Mouse (Mus musculus) thymus, postnatal 36 days (tissue): ENCODE data around the gene Ndufs7.

Experiments
- DNase-seq, 2 experiments: peaks; one replicate each; pipeline ENCODE4 v3.0.0; 2022; ENCODE audit warnings: mixed read lengths in 2 of 2

The Ndufs7 gene

DNA sequence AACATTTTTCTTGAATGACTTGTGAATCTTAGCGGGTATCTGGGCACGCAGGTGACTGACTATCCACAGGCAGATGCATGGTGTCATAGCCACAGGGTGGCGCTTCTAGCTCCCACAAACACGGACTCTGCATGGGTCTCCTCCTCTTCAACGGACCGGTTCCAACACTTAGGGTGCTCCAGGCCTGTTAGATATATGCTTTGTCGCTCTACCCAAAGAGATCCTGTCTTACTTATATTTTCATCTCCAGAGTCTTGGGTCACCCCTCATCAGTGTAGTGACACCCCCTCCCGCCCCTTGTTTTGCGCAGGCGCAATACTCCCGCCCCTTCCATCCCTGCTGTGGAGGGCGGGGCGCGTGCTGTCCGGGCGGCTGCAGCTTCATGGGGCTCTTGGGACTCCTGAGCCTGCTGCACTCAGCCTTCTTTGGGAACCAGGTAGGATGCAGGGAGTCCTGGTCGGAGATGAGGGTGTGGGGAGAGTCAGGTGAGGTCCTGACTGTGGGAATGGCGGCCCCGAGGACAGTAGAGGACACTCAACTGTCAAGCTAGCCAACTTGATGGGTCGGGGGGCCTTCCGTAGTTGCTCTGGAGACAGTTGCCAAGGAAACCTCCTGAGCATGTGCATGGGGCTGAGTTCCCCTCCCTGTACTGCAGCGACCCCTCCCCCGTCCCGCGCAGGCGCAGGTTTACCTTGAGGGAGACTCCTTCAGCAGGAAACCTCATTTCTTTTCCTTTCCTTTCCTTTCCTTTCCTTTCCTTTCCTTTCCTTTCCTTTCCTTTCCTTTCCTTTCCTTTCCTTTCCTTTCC is 46.9 kb downstream of the Ndufs7 start, which contains the start of gene Apc2:
Gene Apc2, plus strand, starts transcription at position 360 of the 808 bp plus-strand sequence.
- peak; percentile 62 to 67 for DNase-seq

DNA sequence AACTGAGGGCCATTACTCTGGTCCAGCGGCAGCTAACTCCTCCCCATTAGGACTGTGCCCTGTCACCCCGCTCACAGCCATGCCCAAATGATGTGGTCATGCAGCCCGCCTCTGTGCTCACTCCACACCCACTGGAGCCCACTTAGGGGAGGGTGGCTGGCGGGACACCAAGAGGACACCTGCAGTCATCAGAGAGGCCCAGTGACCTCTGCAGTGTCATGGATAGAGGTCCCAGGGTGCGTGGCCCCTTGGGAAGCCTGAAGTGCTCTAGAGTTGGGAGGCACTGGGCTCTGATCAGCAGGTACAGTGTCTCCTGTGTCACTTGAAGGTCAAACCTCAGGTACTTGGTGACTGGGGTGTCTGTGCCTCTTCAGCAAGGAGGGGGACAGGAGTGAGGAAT is 47.9 kb downstream of the Ndufs7 start:
- DNase-seq: no peak

DNA sequence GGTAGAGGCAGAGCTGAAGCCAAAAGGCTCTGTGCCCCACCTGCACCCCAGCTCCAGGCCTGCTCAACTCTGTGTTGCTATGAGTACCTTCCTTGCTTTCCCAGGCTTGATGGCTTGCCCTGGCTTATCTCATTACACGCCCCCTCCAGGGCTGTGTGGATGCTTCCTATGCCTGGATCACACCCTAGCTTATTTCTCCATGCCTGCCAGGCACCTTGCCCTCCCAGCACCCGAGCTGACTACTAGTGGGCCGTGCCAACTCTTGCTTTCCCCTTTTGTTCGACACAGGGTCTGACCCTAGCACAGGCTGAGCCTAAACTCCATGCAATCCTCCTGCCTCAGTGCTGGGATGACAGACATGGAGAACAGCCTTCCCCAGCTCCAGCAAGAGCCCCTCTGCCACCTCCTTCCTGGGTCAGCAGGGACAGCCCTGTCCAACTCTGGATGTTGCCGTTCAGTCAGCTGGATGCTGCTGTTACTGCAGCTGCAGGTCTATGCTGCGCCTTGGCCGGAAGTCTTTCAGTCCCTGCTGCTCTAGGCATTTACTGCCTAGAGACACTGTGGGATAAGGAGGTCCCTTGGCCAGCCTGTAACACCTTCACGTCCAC is 48.7 kb downstream of the Ndufs7 start:
- DNase-seq: no peak

DNA sequence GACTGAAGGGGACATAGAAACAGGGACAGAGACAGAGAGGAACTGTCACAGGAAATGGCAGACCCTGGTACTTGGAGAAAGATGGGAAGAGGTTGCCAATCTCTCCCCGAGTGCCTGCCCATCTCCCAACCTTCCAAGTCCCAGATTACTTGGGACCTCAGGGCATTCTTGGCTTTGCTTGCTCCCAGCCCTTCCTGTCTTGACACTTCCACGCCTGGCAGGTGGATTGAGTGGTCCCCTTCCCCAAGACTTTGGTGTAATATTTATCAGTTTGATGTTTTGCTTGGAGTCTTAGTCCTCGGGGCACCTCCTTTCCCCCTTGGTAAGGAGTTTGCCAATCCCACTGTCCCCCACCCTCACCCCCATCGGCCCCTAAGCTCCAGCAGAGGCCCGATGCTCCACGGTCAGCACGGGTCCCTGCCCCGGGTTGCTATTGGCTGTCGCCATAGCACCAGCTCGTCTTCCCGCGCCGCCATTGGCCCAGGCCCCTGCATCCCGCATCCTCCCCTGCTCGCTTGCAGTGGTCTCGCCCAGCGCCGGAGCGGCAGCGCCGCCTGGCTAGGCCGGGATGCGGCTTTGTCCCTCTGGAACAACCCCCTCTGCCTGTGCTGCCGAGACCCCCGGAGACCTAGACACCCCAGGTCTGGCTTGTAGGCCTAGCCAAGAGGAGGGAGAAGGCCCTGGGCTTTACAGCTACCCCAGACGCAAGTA is 49.8 kb downstream of the Ndufs7 start:
- DNase-seq: no peak

DNA sequence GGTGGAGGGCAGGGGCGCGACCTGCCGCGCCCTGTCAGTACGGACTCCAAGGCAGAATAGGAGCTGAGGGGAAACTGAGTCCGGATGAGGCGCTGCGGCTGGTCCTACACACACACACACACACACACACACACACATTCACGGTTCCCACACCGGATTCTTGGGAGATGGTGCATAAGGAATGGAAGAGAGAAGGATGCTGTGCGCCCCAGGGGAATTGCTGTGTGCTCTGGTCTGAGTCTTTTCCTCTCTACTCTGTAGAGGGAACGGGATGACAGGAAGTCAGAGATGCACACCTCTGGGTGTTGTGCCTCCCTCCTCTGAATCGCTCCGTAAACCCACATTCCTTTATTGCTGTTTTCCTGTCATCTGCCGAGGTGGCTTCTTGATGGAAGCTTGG is 50.4 kb downstream of the Ndufs7 start:
- DNase-seq: no peak

DNA sequence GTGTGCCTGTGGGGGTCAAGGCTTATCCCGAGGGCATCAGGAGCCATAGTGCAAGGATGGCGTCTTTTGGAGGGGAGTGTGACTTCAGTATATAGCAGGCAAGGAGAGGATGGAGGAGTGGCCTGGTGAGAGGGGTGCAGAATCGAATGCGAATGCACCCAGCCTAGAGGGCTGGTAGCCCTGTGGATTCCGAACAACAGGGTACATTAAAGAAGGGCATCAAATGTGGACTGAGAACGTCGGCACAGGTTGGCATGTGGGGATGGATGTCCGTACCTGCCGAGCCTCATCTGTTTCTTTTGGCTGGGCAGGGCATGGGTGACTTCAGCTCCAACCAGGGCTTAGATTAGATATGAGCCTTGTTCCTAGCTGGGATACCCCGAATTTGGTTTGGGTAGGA is 50.9 kb downstream of the Ndufs7 start:
- no peak for DNase-seq

DNA sequence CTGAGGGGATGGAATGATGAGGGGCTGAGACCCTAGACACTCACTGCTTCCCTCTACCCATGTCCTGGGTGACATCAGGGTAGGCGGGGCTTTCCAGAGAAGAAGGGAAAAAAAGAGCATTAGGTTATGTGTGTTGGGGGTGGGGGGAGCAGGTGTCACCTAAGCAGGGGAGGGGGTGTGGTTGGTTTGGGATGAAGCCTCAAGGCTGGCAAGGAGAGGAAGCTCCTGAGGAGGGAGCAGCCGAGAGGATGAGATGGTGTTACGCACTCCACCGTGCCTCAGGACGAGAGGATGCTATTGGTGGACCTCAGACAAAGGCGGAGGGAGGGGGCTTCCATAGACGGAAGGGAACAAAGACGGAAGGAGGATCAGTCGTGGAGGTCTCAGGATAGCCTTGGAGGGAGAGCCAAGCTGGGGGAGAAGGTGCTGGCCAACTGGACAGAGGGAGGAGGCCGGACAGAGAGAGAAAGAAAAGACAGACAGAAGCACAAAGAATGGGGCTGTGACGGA is 51.8 kb downstream of the Ndufs7 start:
- no peak for DNase-seq

DNA sequence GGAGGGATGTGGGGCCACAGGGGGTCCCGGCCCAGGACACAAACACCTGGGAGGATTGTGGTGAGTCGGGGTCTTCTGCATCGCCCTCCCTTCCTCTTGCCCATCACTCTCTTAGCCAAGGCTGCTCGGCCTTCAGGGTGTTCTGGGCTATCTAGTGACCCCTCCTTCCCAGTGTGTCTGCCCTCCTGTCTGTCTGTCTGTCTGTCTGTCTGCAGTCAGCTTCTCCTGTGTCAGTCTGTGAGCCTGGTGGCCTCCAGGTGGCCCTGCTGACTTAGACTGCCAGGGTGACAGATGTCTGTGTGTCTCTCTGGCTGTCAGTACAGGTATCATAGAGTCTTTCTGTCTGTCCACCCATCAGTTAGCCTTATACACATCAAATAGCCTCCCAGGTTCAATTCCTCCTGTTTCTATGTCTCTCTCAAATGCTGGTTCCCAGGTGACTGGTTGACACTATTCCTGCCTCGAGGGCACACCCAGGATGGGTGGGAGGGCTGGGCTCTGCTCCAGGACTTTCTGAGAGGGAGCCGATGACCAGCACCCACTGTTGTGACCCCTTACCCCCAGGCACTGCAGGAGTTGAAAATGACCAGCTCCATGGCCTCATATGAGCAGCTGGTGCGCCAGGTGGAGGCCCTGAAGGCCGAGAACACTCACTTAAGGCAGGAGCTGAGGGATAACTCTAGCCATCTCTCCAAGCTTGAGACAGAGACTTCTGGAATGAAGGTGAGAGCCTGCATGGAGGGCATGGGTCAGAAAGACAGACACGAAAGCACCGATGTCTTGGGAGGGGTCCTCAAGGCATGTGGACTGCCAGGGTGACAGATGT is 52.5 kb downstream of the Ndufs7 start:
- DNase-seq: no peak

DNA sequence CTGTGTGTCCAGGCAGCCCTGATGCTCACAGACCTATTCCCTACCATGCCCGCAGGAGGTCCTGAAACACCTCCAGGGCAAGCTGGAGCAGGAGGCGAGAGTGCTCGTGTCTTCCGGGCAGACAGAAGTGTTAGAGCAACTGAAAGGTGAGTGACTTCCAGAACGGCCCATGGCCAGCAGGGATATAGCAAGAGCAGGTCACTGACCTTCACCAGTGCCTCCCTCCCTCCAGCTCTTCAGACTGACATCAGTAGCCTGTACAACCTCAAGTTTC is 53.1 kb downstream of the Ndufs7 start:
- DNase-seq: no peak

DNA sequence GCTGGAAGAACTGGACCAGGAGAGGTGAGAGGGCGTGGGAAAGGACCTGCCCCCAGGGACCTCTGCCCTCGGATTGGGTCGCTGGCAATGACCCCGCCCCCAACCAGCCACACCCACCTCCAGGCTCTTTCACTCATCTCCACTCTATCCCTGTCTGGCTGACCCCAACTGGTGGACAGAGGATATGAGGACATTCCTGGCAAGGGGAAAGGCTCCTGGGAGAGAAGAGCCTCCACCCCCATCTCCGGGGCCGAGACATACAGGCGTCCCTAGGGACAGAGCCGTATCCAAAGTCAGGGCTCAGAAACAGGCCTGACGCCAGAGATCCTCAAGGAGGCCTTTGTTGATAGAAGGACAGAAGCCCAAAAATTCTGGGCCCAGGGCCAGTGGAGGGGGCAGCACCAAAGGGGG is 53.6 kb downstream of the Ndufs7 start:
- DNase-seq: no peak

DNA sequence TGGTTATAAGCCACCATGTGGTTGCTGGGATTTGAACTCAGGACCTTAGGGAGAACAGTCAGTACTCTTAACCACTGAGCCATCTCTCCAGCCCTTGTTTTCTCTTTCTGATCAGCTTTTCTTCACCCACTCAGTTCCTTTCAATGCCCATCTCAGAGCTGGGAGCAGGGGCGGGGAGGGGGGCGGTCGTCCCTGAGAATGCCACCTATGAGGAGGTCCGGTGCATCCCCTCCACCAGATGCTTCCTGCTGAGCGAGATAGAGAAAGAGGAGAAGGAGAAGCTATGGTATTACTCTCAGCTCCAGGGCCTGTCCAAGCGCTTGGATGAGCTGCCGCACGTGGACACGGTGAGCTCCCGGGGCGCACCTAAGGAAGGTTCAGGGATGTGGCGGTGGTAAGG is 55.5 kb downstream of the Ndufs7 start:
- DNase-seq: no peak

DNA sequence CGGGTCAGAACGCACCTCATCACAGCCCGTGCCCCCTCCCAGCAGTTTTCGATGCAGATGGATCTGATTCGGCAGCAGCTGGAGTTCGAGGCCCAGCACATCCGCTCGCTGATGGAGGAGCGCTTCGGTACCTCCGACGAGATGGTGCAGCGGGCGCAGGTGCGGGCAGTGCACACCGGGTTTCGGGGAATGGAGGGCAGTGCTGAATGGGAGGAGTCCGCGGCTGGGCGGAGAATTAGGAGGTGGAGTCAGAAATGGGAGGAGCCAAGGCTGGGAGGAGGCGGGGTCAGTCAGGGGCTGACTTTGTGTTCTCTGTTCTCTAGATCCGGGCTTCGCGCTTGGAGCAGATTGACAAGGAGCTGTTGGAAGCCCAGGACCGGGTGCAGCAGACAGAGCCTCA is 55.9 kb downstream of the Ndufs7 start:
- peak; percentile 48 to 54 for DNase-seq
